Mouse (Mus musculus): ENCODE measurements at regions not wholly inside any gene's neighbourhood (a gene's known extent, or its start where the extent isn't known, plus 50 kb on each side); places are given as distances from the start of the nearest gene placed in this dataset.

GRCm38 (mm10) chr16:25585070-25585454, 98.5 kb upstream of the Trp63 start:
- DNase-seq, result no peak

DNA sequence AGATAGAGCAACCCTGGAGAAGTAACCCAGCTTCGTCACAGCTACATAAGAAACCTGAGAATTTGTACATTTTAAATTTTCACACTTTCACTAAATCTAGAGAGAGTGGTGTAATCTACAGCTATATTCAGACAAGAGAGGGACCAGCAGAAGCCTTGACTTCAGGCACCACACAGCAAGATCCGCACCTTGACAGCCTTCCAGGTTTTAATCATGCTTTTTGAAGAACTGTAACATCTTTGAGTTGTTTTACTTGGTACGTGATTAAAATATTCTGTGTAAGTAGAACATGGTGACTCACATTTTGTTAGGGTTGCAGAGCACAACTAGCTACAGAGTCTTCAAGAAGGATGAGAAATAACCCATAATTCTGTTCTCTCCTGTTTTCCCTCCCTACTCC, 97.6 kb upstream of the Trp63 start:
- DNase-seq, result no peak

DNA sequence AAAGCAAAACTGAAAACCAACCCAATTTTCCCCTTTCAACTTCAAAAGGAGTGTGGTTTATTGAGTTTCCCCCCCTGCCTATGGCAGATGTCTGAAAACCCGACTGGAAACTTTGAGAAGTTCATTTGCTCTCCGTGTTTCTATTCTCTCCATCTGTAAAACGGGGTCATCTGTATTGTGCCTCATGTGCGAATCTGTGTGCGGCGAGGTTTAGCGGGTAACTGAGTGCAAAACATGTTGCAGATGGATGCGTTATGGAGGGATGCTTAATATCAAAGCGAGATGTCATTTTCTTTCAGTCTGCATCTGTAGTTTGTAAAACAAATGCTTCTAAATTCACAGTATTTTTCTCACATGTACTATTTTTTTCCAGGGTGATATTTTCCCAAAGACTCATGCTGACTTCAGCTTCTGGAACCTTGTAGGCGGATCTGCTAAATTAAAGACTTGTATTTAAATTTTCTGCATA, 95.7 kb upstream of the Trp63 start:
- DNase-seq, result peak; percentile 8

- no peak for DNase-seq
Measured at GRCm38 (mm10) chr16:25597435-25597834, 86.1 kb upstream of the Trp63 start.

GRCm38 (mm10) chr16:25603121-25603520, 80.4 kb upstream of the Trp63 start:
- no peak for DNase-seq

GRCm38 (mm10) chr16:25615229-25615628, 68.3 kb upstream of the Trp63 start:
- DNase-seq, result no peak

GRCm38 (mm10) chr16:25615646-25616045, 67.9 kb upstream of the Trp63 start:
- no peak for DNase-seq

GRCm38 (mm10) chr16:25618898-25619297, 64.7 kb upstream of the Trp63 start:
- no peak for DNase-seq

GRCm38 (mm10) chr16:25622651-25623050, 60.9 kb upstream of the Trp63 start:
- no peak for DNase-seq

- no peak for DNase-seq
Measured at GRCm38 (mm10) chr16:25623986-25624623, 59.5 kb upstream of the Trp63 start.

DNA sequence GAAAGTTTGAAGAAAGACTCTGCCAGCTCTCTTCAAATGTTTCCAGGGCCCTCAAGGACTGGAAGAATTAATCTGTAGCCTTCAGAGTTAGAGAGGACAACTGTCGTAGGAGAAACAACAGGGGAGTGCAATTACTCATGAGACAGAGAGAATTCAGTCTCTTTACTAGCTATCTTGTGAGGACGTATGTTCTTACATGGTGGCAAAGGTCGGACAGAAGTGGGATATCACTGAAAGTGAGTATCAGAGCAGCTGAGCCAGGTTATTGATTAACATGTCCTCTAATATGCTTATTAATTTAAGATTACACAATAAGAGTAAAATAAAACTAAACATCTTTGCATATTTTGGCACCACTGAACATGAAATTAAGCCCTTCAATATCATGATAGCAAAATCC, 53.8 kb upstream of the Trp63 start:
- no peak for DNase-seq

DNA sequence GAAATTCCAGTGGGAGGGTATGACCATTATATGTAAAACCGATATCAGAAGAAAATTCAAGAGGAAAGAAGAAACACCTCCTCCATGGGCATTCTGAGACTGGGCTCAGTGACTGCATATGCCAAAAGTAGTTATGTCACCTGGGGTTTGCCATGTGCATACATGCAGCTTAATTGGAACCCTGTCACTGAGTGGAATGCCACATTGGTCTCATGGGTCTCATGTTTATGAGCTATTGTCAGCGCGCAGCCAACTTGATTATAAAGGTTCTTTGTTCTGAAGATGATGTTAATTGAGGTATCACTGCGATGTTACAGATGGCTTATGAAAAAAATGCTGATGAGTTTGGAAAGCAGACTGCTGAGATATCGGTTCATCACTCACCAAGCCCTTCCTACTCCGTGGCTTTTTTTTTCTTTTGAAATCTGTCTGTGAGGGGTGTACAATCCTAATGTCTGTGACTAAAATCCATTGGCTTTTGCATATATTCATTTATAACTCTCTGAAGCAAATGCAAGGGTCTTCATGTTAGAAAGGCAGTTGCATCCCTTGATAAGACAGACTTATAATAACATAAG, 52.3 kb upstream of the Trp63 start:
- DNase-seq, result no peak

Data from right cerebral cortex, postnatal 14 days (tissue).